Mouse (Mus musculus): ENCODE data around the gene Rbm8a. TPM values are rescaled to one million over a fixed set of nuclear protein-coding genes. Genes with fewer than 3 reads are reported as not detected.
"Not testable (repeated sequence)": the region's sequence is repeated elsewhere in the genome, so short reads cannot be mapped to it uniquely, and the experiment has no call there.

Rbm8a gene
- polyA plus RNA-seq, 1 experiment from 2014 or later: 157 TPM

GRCm38 (mm10) chr3:96662731-96663316 is 33.1 kb downstream of the Rbm8a start:
- H3K9ac ChIP-seq: peak overlapping the region; percentile 50; the same call in 1 of the 2 replicates
- H3K4me2 ChIP-seq (replicated peaks): peak overlapping the region; percentile 63
- H3K36me3 ChIP-seq: peaks cover 6% of the 10 kb centered on the region; the same call in 1 of the 2 replicates
- peaks cover 16% of the 10 kb centered on the region for H3K4me1 ChIP-seq
- 42% methylated on average over 8 of the region's 8 CpGs for WGBS
- no peak; the same call in 1 of the 2 replicates for ATAC-seq (ENCODE audit: low FRiP score, low read depth)
- peak overlapping the region; percentile 31 for H3K4me3 ChIP-seq
- no peaks in the 10 kb centered on the region for H3K9me3 ChIP-seq
- H3K27ac ChIP-seq: peak overlapping the region; percentile 86
- H3K27me3 ChIP-seq: no peaks in the 10 kb centered on the region

GRCm38 (mm10) chr3:96663432-96664239 is 33.9 kb downstream of the Rbm8a start:
- H3K4me1 ChIP-seq: peaks cover 16% of the 10 kb centered on the region
- H3K4me2 ChIP-seq (replicated peaks): peak overlapping the region; percentile 63
- no peaks in the 10 kb centered on the region for H3K9me3 ChIP-seq
- H3K36me3 ChIP-seq: peaks cover 3% of the 10 kb centered on the region; the same call in 1 of the 2 replicates
- peak overlapping the region; percentile 31 for H3K4me3 ChIP-seq
- peak overlapping the region; percentile 86 for H3K27ac ChIP-seq
- H3K9ac ChIP-seq: no peak overlapping the region; the same call in 1 of the 2 replicates
- H3K27me3 ChIP-seq: no peaks in the 10 kb centered on the region
- 6% methylated on average over 17 of the region's 18 CpGs for WGBS
- ATAC-seq (ENCODE audit: low FRiP score, low read depth): peak; percentile 92

- WGBS: 89% methylated on average over 7 of the region's 7 CpGs
- not testable (repeated sequence) for H3K4me3 ChIP-seq; H3K36me3 ChIP-seq; H3K9ac ChIP-seq; H3K9me3 ChIP-seq; H3K27ac ChIP-seq; H3K27me3 ChIP-seq; H3K4me2 ChIP-seq (replicated peaks); ATAC-seq (ENCODE audit: low FRiP score, low read depth)
- H3K4me1 ChIP-seq: peaks cover 20% of the 10 kb centered on the region
These were observed 36.1 kb downstream of the Rbm8a start for GRCm38 (mm10) chr3:96665732-96666363.

GRCm38 (mm10) chr3:96666916-96667315 is 37.2 kb downstream of the Rbm8a start:
- ATAC-seq (ENCODE audit: low FRiP score, low read depth): no peak
- no peak overlapping the region for H3K4me3 ChIP-seq
- no peak overlapping the region for H3K27ac ChIP-seq
- H3K27me3 ChIP-seq: peaks cover 10% of the 10 kb centered on the region
- 92% methylated on average over 5 of the region's 5 CpGs for WGBS
- H3K4me2 ChIP-seq (replicated peaks): no peak overlapping the region
- no peak overlapping the region for H3K9ac ChIP-seq
- peaks cover 20% of the 10 kb centered on the region for H3K4me1 ChIP-seq
- H3K9me3 ChIP-seq: no peaks in the 10 kb centered on the region
- H3K36me3 ChIP-seq: no peaks in the 10 kb centered on the region

GRCm38 (mm10) chr3:96667316-96667715 is 37.6 kb downstream of the Rbm8a start:
- no peak overlapping the region for H3K9ac ChIP-seq
- H3K36me3 ChIP-seq: no peaks in the 10 kb centered on the region
- H3K4me1 ChIP-seq: peaks cover 19% of the 10 kb centered on the region
- H3K27ac ChIP-seq: no peak overlapping the region
- H3K27me3 ChIP-seq: peaks cover 10% of the 10 kb centered on the region
- ATAC-seq (ENCODE audit: low FRiP score, low read depth): no peak
- 36% methylated on average over 1 of the region's 1 CpGs for WGBS
- H3K4me2 ChIP-seq (replicated peaks): no peak overlapping the region
- H3K9me3 ChIP-seq: no peaks in the 10 kb centered on the region
- H3K4me3 ChIP-seq: no peak overlapping the region

- H3K27me3 ChIP-seq: peaks cover 10% of the 10 kb centered on the region
- no peak for ATAC-seq (ENCODE audit: low FRiP score, low read depth)
- peaks cover 11% of the 10 kb centered on the region for H3K4me1 ChIP-seq
- H3K9ac ChIP-seq: no peak overlapping the region
- H3K9me3 ChIP-seq: no peaks in the 10 kb centered on the region
- H3K4me3 ChIP-seq: no peak overlapping the region
- no peak overlapping the region for H3K27ac ChIP-seq
- WGBS: 95% methylated on average over 5 of the region's 5 CpGs
- no peak overlapping the region for H3K4me2 ChIP-seq (replicated peaks)
- no peaks in the 10 kb centered on the region for H3K36me3 ChIP-seq
These were observed 38.8 kb downstream of the Rbm8a start for GRCm38 (mm10) chr3:96668424-96669067.

GRCm38 (mm10) chr3:96669727-96670468 is 40.2 kb downstream of the Rbm8a start, which contains the start of gene Ankrd35:
TSS of gene Ankrd35 (plus strand) at chr3:96670131.
- WGBS: 5% methylated on average over 35 of the region's 35 CpGs
- H3K27ac ChIP-seq: no peak within 1 kb of the TSS
- H3K4me1 ChIP-seq: peaks cover 12% of the 10 kb centered on the region
- no peak within 1 kb of the TSS; the same call in 1 of the 2 replicates for H3K9ac ChIP-seq
- peak; percentile 95 for ATAC-seq (ENCODE audit: low FRiP score, low read depth)
- no peaks in the 10 kb centered on the region for H3K9me3 ChIP-seq
- peak within 1 kb of the TSS; percentile 40 for H3K4me3 ChIP-seq
- H3K27me3 ChIP-seq: peaks cover 10% of the 10 kb centered on the region
- no peaks in the 10 kb centered on the region for H3K36me3 ChIP-seq
- H3K4me2 ChIP-seq (replicated peaks): peak within 1 kb of the TSS; percentile 74

- Histone ChIP-seq H3K9ac (no peak overlapping the region), H3K27ac (no peak overlapping the region), H3K9me3 (no peaks in the 10 kb centered on the region), H3K4me3 (no peak overlapping the region), H3K4me1 (peaks cover 18% of the 10 kb centered on the region), H3K27me3 (peaks cover 10% of the 10 kb centered on the region), H3K4me2 (replicated peaks) (no peak overlapping the region), H3K36me3 (no peaks in the 10 kb centered on the region)
- ATAC-seq (ENCODE audit: low FRiP score, low read depth): no peak
- 91% methylated on average over 5 of the region's 5 CpGs for WGBS
These were observed 41.8 kb downstream of the Rbm8a start for GRCm38 (mm10) chr3:96671519-96671918.

GRCm38 (mm10) chr3:96673514-96673913 is 43.8 kb downstream of the Rbm8a start:
- Histone ChIP-seq H3K27ac (no peak overlapping the region), H3K4me2 (replicated peaks) (no peak overlapping the region), H3K9ac (no peak overlapping the region), H3K36me3 (no peaks in the 10 kb centered on the region), H3K4me3 (no peak overlapping the region), H3K4me1 (peaks cover 18% of the 10 kb centered on the region), H3K9me3 (no peaks in the 10 kb centered on the region), H3K27me3 (peaks cover 13% of the 10 kb centered on the region)
- no peak for ATAC-seq (ENCODE audit: low FRiP score, low read depth)
- WGBS: 64% methylated on average over 4 of the region's 4 CpGs

GRCm38 (mm10) chr3:96674442-96674841 is 44.7 kb downstream of the Rbm8a start:
- peaks cover 20% of the 10 kb centered on the region for H3K27me3 ChIP-seq
- H3K4me2 ChIP-seq (replicated peaks): peak overlapping the region; percentile 43
- WGBS: 15% methylated on average over 8 of the region's 8 CpGs
- no peak overlapping the region for H3K9ac ChIP-seq
- no peaks in the 10 kb centered on the region for H3K9me3 ChIP-seq
- H3K4me3 ChIP-seq: no peak overlapping the region
- H3K36me3 ChIP-seq: no peaks in the 10 kb centered on the region
- H3K4me1 ChIP-seq: peaks cover 18% of the 10 kb centered on the region
- peak; percentile 35; the same call in 1 of the 2 replicates for ATAC-seq (ENCODE audit: low FRiP score, low read depth)
- H3K27ac ChIP-seq: peak overlapping the region; percentile 52

- no peak overlapping the region for H3K27ac ChIP-seq
- H3K4me3 ChIP-seq: no peak overlapping the region
- no peak overlapping the region; the same call in 1 of the 2 replicates for H3K9ac ChIP-seq
- H3K9me3 ChIP-seq: no peaks in the 10 kb centered on the region
- H3K4me1 ChIP-seq: peaks cover 18% of the 10 kb centered on the region
- 43% methylated on average over 3 of the region's 3 CpGs for WGBS
- no peaks in the 10 kb centered on the region for H3K36me3 ChIP-seq
- H3K4me2 ChIP-seq (replicated peaks): no peak overlapping the region
- H3K27me3 ChIP-seq: peaks cover 27% of the 10 kb centered on the region
- ATAC-seq (ENCODE audit: low FRiP score, low read depth): no peak
These were observed 45.4 kb downstream of the Rbm8a start for GRCm38 (mm10) chr3:96675171-96675570.
